Mouse (Mus musculus) cortical plate, adult 2 months (tissue): ENCODE data around the gene Ddt.

Experiments
- CTCF ChIP-seq: fragments of 200-500 bp; IDR thresholded peaks from 2 replicates; pipeline ENCODE4 v1.5.1; 2011; ENCODE audit warnings: mild to moderate bottlenecking, control low read depth, low read length; ENCODE audit not compliant: insufficient read depth; ENCODE audit errors: extremely low read depth
- POLR2A ChIP-seq: fragments of 200-500 bp; IDR thresholded peaks from 2 replicates; pipeline ENCODE4 v1.6.1; 2011; ENCODE audit warnings: mild to moderate bottlenecking, low read length, control low read depth; ENCODE audit not compliant: insufficient read depth; ENCODE audit errors: extremely low read depth

- TF ChIP-seq CTCF (no peak), POLR2A (no peak)
These were observed 17.6 kb upstream of the Ddt start for GRCm38 (mm10) chr10:75790773-75791172.
